Mouse (Mus musculus) liver, embryonic 15.5 days (tissue): ENCODE data around the gene Fam219a. TPM values are rescaled to one million over a fixed set of nuclear protein-coding genes. Genes with fewer than 3 reads are reported as not detected.

Experiments
- ATAC-seq: fragments of 200-750 bp; cut with Nextera tagmentation; 2 replicates; pipeline ENCODE4 v1.8.0; 2017; ENCODE audit warnings: moderate number of reproducible peaks, mild to moderate bottlenecking, moderate library complexity; ENCODE audit not compliant: insufficient read depth
- H3K27ac ChIP-seq: fragments of 300-500 bp; sonication (generic); replicated peaks from 2 replicates; pipeline ENCODE4 v1.5.1; 2015; ENCODE audit warnings: mild to moderate bottlenecking, inconsistent platforms
- H3K27me3 ChIP-seq: fragments of 300-500 bp; sonication (generic); 2 replicates; pipeline ENCODE4 v1.6.1; 2015; ENCODE audit warnings: mild to moderate bottlenecking, inconsistent platforms
- H3K36me3 ChIP-seq: fragments of 300-500 bp; sonication (generic); replicated peaks from 2 replicates; pipeline ENCODE4 v1.6.1; 2015; ENCODE audit warnings: moderate library complexity, mild to moderate bottlenecking, inconsistent platforms
- H3K4me1 ChIP-seq: fragments of 300-500 bp; sonication (generic); replicated peaks from 2 replicates; pipeline ENCODE4 v1.6.1; 2015; ENCODE audit warnings: inconsistent platforms
- H3K4me2 ChIP-seq: fragments of 300-500 bp; sonication (generic); 2 replicates; pipeline ENCODE4 v1.6.1; 2015; ENCODE audit warnings: moderate library complexity, mild to moderate bottlenecking, inconsistent platforms
- H3K4me3 ChIP-seq: fragments of 300-500 bp; sonication (generic); replicated peaks from 2 replicates; pipeline ENCODE4 v1.5.1; 2015; ENCODE audit warnings: mild to moderate bottlenecking, inconsistent platforms
- H3K9ac ChIP-seq: fragments of 300-500 bp; sonication (generic); 2 replicates; pipeline ENCODE4 v1.6.1; 2015; ENCODE audit warnings: moderate library complexity, mild to moderate bottlenecking, inconsistent platforms
- H3K9me3 ChIP-seq: fragments of 300-500 bp; sonication (generic); replicated peaks from 2 replicates; pipeline ENCODE4 v1.6.1; 2016; ENCODE audit warnings: inconsistent platforms
- WGBS: fragments of 180-500 bp; shearing (Covaris S2); methylation state at CpG from one replicate; pipeline ENCODE4 v1.1.7; 2015; ENCODE audit warnings: mixed read lengths; ENCODE audit not compliant: insufficient replicate concordance; 5-methylcytosine and 5-hydroxymethylcytosine counted together
- polyA plus RNA-seq: library from polyadenylated mRNA; unstranded; fragments of >200 nt; fragmentation: Nextera tagmentation; extraction: Ambion mirVana; gene quantifications from 2 replicates; pipeline ENCODE4 v1.2.1, GENCODE M21; 2015

Gene Fam219a
- 0.48 and 0.88 TPM in 2 replicates for polyA plus RNA-seq

- Histone ChIP-seq H3K36me3 (no peaks in the 10 kb centered on the region), H3K9ac (peak within 1 kb of the TSS; percentile 33), H3K4me1 (peaks cover 19% of the 10 kb centered on the region), H3K4me2 (peak within 1 kb of the TSS; percentile 88), H3K27me3 (peaks cover 55% of the 10 kb centered on the region), H3K9me3 (no peaks in the 10 kb centered on the region), H3K27ac (no peak within 1 kb of the TSS), H3K4me3 (peak within 1 kb of the TSS; percentile 65)
- peak; percentile 96 for ATAC-seq
- under 1% methylated on average over 41 of the region's 41 CpGs for WGBS
Measured at GRCm38 (mm10) chr4:41569411-41569885, at the start of gene Fam219a, which contains the start of gene Dnaic1. Gene Fam219a, minus strand, starts transcription at chr4:41569538. Gene Dnaic1, plus strand, starts transcription at chr4:41569775.

GRCm38 (mm10) chr4:41615661-41616599 lies 46.6 kb upstream of the Fam219a start:
- H3K36me3 ChIP-seq: no peaks in the 10 kb centered on the region
- no peak for ATAC-seq
- no peaks in the 10 kb centered on the region; the same call in 1 of the 2 replicates for H3K27me3 ChIP-seq
- no peaks in the 10 kb centered on the region for H3K4me1 ChIP-seq
- WGBS: 52% methylated on average over 9 of the region's 9 CpGs
- no peaks in the 10 kb centered on the region for H3K9me3 ChIP-seq
- H3K4me2 ChIP-seq: no peak overlapping the region
- no peak overlapping the region for H3K27ac ChIP-seq
- no peak overlapping the region for H3K9ac ChIP-seq
- no peak overlapping the region for H3K4me3 ChIP-seq

- Histone ChIP-seq H3K27ac (no peak overlapping the region), H3K27me3 (no peaks in the 10 kb centered on the region; the same call in 1 of the 2 replicates), H3K4me1 (no peaks in the 10 kb centered on the region), H3K4me2 (no peak overlapping the region), H3K9me3 (no peaks in the 10 kb centered on the region), H3K36me3 (no peaks in the 10 kb centered on the region), H3K9ac (no peak overlapping the region), H3K4me3 (no peak overlapping the region)
- ATAC-seq: no peak
- 7% methylated on average over 7 of the region's 7 CpGs for WGBS
Measured at GRCm38 (mm10) chr4:41614156-41614555, 44.8 kb upstream of the Fam219a start.

GRCm38 (mm10) chr4:41612166-41612565 lies 42.8 kb upstream of the Fam219a start:
- ATAC-seq: no peak
- Histone ChIP-seq H3K9ac (no peak overlapping the region), H3K36me3 (no peaks in the 10 kb centered on the region), H3K27me3 (no peaks in the 10 kb centered on the region; the same call in 1 of the 2 replicates), H3K4me2 (no peak overlapping the region), H3K9me3 (no peaks in the 10 kb centered on the region), H3K27ac (no peak overlapping the region), H3K4me1 (no peaks in the 10 kb centered on the region), H3K4me3 (no peak overlapping the region)
- WGBS: 49% methylated on average over 8 of the region's 8 CpGs

GRCm38 (mm10) chr4:41610594-41610980 lies 41.2 kb upstream of the Fam219a start:
- ATAC-seq: no peak
- H3K27me3 ChIP-seq: no peaks in the 10 kb centered on the region; the same call in 1 of the 2 replicates
- WGBS: 38% methylated on average over 6 of the region's 6 CpGs

GRCm38 (mm10) chr4:41609681-41610593 lies 40.6 kb upstream of the Fam219a start:
- H3K27ac ChIP-seq: no peak overlapping the region
- no peak for ATAC-seq
- no peaks in the 10 kb centered on the region for H3K4me1 ChIP-seq
- no peaks in the 10 kb centered on the region for H3K9me3 ChIP-seq
- WGBS: 58% methylated on average over 10 of the region's 10 CpGs
- no peak overlapping the region for H3K4me2 ChIP-seq
- no peak overlapping the region for H3K9ac ChIP-seq
- H3K36me3 ChIP-seq: no peaks in the 10 kb centered on the region
- no peaks in the 10 kb centered on the region; the same call in 1 of the 2 replicates for H3K27me3 ChIP-seq
- no peak overlapping the region for H3K4me3 ChIP-seq

More at GRCm38 (mm10) chr4:41610594-41610980, 41.2 kb upstream of the Fam219a start:
- no peak overlapping the region for H3K4me3 ChIP-seq
- H3K36me3 ChIP-seq: no peaks in the 10 kb centered on the region
- H3K9ac ChIP-seq: no peak overlapping the region
- no peaks in the 10 kb centered on the region for H3K4me1 ChIP-seq
- H3K9me3 ChIP-seq: no peaks in the 10 kb centered on the region
- no peak overlapping the region for H3K27ac ChIP-seq
- no peak overlapping the region for H3K4me2 ChIP-seq

- H3K27me3 ChIP-seq: peaks cover 8% of the 10 kb centered on the region
- no peak overlapping the region for H3K27ac ChIP-seq
- no peak overlapping the region for H3K4me3 ChIP-seq
- no peaks in the 10 kb centered on the region for H3K9me3 ChIP-seq
- no peaks in the 10 kb centered on the region for H3K36me3 ChIP-seq
- H3K4me1 ChIP-seq: no peaks in the 10 kb centered on the region
- H3K4me2 ChIP-seq: no peak overlapping the region
- ATAC-seq: no peak
- WGBS: 24% methylated on average over 4 of the region's 4 CpGs
- H3K9ac ChIP-seq: no peak overlapping the region
Measured at GRCm38 (mm10) chr4:41606784-41607183, 37.4 kb upstream of the Fam219a start.

- Histone ChIP-seq H3K9ac (no peak overlapping the region), H3K36me3 (no peaks in the 10 kb centered on the region), H3K4me1 (no peaks in the 10 kb centered on the region), H3K27me3 (peaks cover 8% of the 10 kb centered on the region), H3K4me2 (no peak overlapping the region), H3K4me3 (no peak overlapping the region), H3K27ac (no peak overlapping the region), H3K9me3 (no peaks in the 10 kb centered on the region)
- WGBS: 35% methylated on average over 8 of the region's 8 CpGs
- ATAC-seq: no peak
Measured at GRCm38 (mm10) chr4:41604476-41605396, 35.4 kb upstream of the Fam219a start.

- peaks cover 8% of the 10 kb centered on the region for H3K27me3 ChIP-seq
- H3K9ac ChIP-seq: no peak overlapping the region
- no peak for ATAC-seq
- no peaks in the 10 kb centered on the region for H3K9me3 ChIP-seq
- no peaks in the 10 kb centered on the region for H3K36me3 ChIP-seq
- no peak overlapping the region for H3K4me2 ChIP-seq
- H3K27ac ChIP-seq: no peak overlapping the region
- 25% methylated on average over 4 of the region's 4 CpGs for WGBS
- no peaks in the 10 kb centered on the region for H3K4me1 ChIP-seq
- H3K4me3 ChIP-seq: no peak overlapping the region
Measured at GRCm38 (mm10) chr4:41602818-41603217, 33.5 kb upstream of the Fam219a start.

- H3K36me3 ChIP-seq: no peaks in the 10 kb centered on the region
- no peaks in the 10 kb centered on the region for H3K4me1 ChIP-seq
- ATAC-seq: no peak
- H3K4me2 ChIP-seq: no peak overlapping the region
- no peaks in the 10 kb centered on the region for H3K27me3 ChIP-seq
- H3K27ac ChIP-seq: no peak overlapping the region
- 79% methylated on average over 7 of the region's 7 CpGs for WGBS
- H3K9me3 ChIP-seq: no peaks in the 10 kb centered on the region
- H3K9ac ChIP-seq: no peak overlapping the region
- H3K4me3 ChIP-seq: no peak overlapping the region
Measured at GRCm38 (mm10) chr4:41583353-41583752, 14.0 kb upstream of the Fam219a start.
